ENCODE assay signal across 9 mouse cellular contexts in genomic region chr14:31215157-31216002, GRCm38 (mm10). TPM values are rescaled to one million over a fixed set of nuclear protein-coding genes. Genes with fewer than 3 reads are reported as not detected.
DNase-seq lines count a peak whose midpoint lies in the region; ATAC-seq and TF ChIP-seq lines count a peak whose summit lies in the region.
"Had no signal": no experiment of that assay in that cellular context is flagged by ENCODE, and none has a peak within 500 bp of the region (broad histone marks: within the 10 kb centered on the region; RNA-seq: fewer than 3 reads in every experiment).

No protein-coding gene starts in this region.

- H3K27me3 ChIP-seq in testis, adult 2 months (ENCODE audit: control insufficient read depth, insufficient read depth, low read length) = no peaks in the 10 kb centered on the region
- no peaks in the 10 kb centered on the region for H3K27me3 ChIP-seq in intestine, embryonic 14.5 days (replicated peaks; ENCODE audit: control insufficient read depth, insufficient read depth, low read length)
- H3K27me3 ChIP-seq in limb, embryonic 14.5 days (ENCODE audit: control insufficient read depth, insufficient read depth, low read length) = no peaks in the 10 kb centered on the region
- no peaks in the 10 kb centered on the region for H3K27me3 ChIP-seq in midbrain, embryonic 15.5 days (replicated peaks)
- H3K27me3 ChIP-seq in stomach, embryonic 14.5 days (ENCODE audit: control insufficient read depth, insufficient read depth, low read length) = no peaks in the 10 kb centered on the region
- H3K27me3 ChIP-seq: stomach, embryonic 15.5 days had no signal

- H3K36me3 ChIP-seq in testis, adult 2 months (ENCODE audit: control insufficient read depth, insufficient read depth, low read length) = no peaks in the 10 kb centered on the region
- H3K36me3 ChIP-seq in intestine, embryonic 14.5 days (ENCODE audit: control insufficient read depth, insufficient read depth, low read length) = no peaks in the 10 kb centered on the region
- no peaks in the 10 kb centered on the region for H3K36me3 ChIP-seq in limb, embryonic 14.5 days (ENCODE audit: control insufficient read depth, insufficient read depth, low read length)
- no peaks in the 10 kb centered on the region for H3K36me3 ChIP-seq in midbrain, embryonic 15.5 days (replicated peaks)
- H3K36me3 ChIP-seq in stomach, embryonic 14.5 days (ENCODE audit: control insufficient read depth, insufficient read depth, low read length) = no peaks in the 10 kb centered on the region
- H3K36me3 ChIP-seq: stomach, embryonic 15.5 days had no signal

- DNase-seq in testis, postnatal 14 days (ENCODE audit: low spot score) = no peak
- DNase-seq in cerebellum, postnatal 10 days = peak; percentile 91 to 94
- DNase-seq in frontal cortex, postnatal 36 days (ENCODE audit: low spot score in 2 of 2) = peak; percentile 44 to 61
- peak; percentile 72 for DNase-seq in intestine, embryonic 14.5 days (ENCODE audit: low spot score)
- peak; percentile 67 for DNase-seq in limb, embryonic 14.5 days (ENCODE audit: low spot score)

- H3K9ac ChIP-seq in intestine, embryonic 14.5 days (ENCODE audit: low read length) = no peak overlapping the region
- H3K9ac ChIP-seq in limb, embryonic 14.5 days (ENCODE audit: low read depth, low read length, severe bottlenecking) = peak overlapping the region; percentile 39
- H3K9ac ChIP-seq in midbrain, embryonic 15.5 days = no peak overlapping the region; the same call in 1 of the 2 replicates
- no peak overlapping the region for H3K9ac ChIP-seq in stomach, embryonic 14.5 days (replicated peaks; ENCODE audit: low read depth, low read length)
- H3K9ac ChIP-seq: stomach, embryonic 15.5 days had no signal

- peak; percentile 75; the same call in 1 of the 2 replicates for TF ChIP-seq CTCF in testis, adult 2 months (IDR thresholded peaks at IDR 0.05; ENCODE audit: control insufficient read depth, insufficient read depth, insufficient replicate concordance, low read depth, low read length)

- no peak for TF ChIP-seq POLR2A in testis, adult 2 months (IDR thresholded peaks at IDR 0.05; ENCODE audit: control insufficient read depth, low read depth, low read length)
- TF ChIP-seq POLR2A in limb, embryonic 14.5 days (IDR thresholded peaks at IDR 0.05; ENCODE audit: borderline replicate concordance, extremely low read depth, insufficient read depth, insufficient read length) = no peak

- ATAC-seq in intestine, embryonic 14.5 days (replicated peaks; ENCODE audit: low FRiP score, low TSS enrichment, low read depth) = no peak
- ATAC-seq in limb, embryonic 14.5 days (ENCODE audit: low FRiP score, low read depth) = peak; percentile 53; the same call in 1 of the 2 replicates
- peak; percentile 69 for ATAC-seq in midbrain, embryonic 15.5 days (replicated peaks)
- peak; percentile 47; the same call in 1 of the 2 replicates for ATAC-seq in stomach, embryonic 14.5 days (ENCODE audit: insufficient number of reproducible peaks, insufficient read depth, low FRiP score, low read depth)

- no peak overlapping the region for H3K4me3 ChIP-seq in testis, adult 2 months (ENCODE audit: control insufficient read depth, low read depth, low read length)
- H3K4me3 ChIP-seq in intestine, embryonic 14.5 days (ENCODE audit: low read depth, low read length) = no peak overlapping the region
- no peak overlapping the region for H3K4me3 ChIP-seq in limb, embryonic 14.5 days (replicated peaks; ENCODE audit: low read length)
- no peak overlapping the region for H3K4me3 ChIP-seq in midbrain, embryonic 15.5 days
- H3K4me3 ChIP-seq in stomach, embryonic 14.5 days (ENCODE audit: low read depth, low read length) = no peak overlapping the region
- H3K4me3 ChIP-seq: stomach, embryonic 15.5 days had no signal

- no peaks in the 10 kb centered on the region for H3K9me3 ChIP-seq in intestine, embryonic 14.5 days (ENCODE audit: control insufficient read depth, low read length)
- H3K9me3 ChIP-seq in limb, embryonic 14.5 days (ENCODE audit: control insufficient read depth, low read length) = no peaks in the 10 kb centered on the region
- no peaks in the 10 kb centered on the region for H3K9me3 ChIP-seq in midbrain, embryonic 15.5 days
- H3K9me3 ChIP-seq in stomach, embryonic 14.5 days (ENCODE audit: control insufficient read depth, low read depth, low read length) = no peaks in the 10 kb centered on the region
- H3K9me3 ChIP-seq: stomach, embryonic 15.5 days had no signal

- WGBS in intestine, embryonic 14.5 days = 34% methylated on average over 15 of the region's 15 CpGs
- WGBS in limb, embryonic 14.5 days = 33% methylated on average over 15 of the region's 15 CpGs
- WGBS in midbrain, embryonic 15.5 days = 34% methylated on average over 15 of the region's 15 CpGs
- WGBS in stomach, embryonic 14.5 days = 31% methylated on average over 15 of the region's 15 CpGs

- H3K4me2 ChIP-seq in intestine, embryonic 14.5 days (ENCODE audit: low read length) = no peak overlapping the region
- H3K4me2 ChIP-seq in limb, embryonic 14.5 days (replicated peaks; ENCODE audit: low read depth, low read length, severe bottlenecking) = no peak overlapping the region
- H3K4me2 ChIP-seq in midbrain, embryonic 15.5 days = peak overlapping the region; percentile 15; the same call in 1 of the 2 replicates
- H3K4me2 ChIP-seq in stomach, embryonic 14.5 days (replicated peaks; ENCODE audit: low read depth, low read length) = no peak overlapping the region
- H3K4me2 ChIP-seq: stomach, embryonic 15.5 days had no signal

- H3K4me1 ChIP-seq in testis, adult 2 months (ENCODE audit: control insufficient read depth, insufficient read depth, low read length) = no peaks in the 10 kb centered on the region; the same call in 1 of the 2 replicates
- no peaks in the 10 kb centered on the region; the same call in 1 of the 2 replicates for H3K4me1 ChIP-seq in intestine, embryonic 14.5 days (replicated peaks; ENCODE audit: control insufficient read depth, insufficient read depth, low read length)
- H3K4me1 ChIP-seq in limb, embryonic 14.5 days (ENCODE audit: control insufficient read depth, insufficient read depth, low read length) = 0 out of 2 replicates have a peak, but pooled peaks cover 10% of the 10 kb centered on the region
- peaks cover 10% of the 10 kb centered on the region for H3K4me1 ChIP-seq in midbrain, embryonic 15.5 days
- H3K4me1 ChIP-seq in stomach, embryonic 14.5 days (ENCODE audit: control insufficient read depth, insufficient read depth, low read length) = 0 out of 2 replicates have a peak, but pooled peaks cover 3% of the 10 kb centered on the region

- no peak overlapping the region for H3K27ac ChIP-seq in testis, adult 2 months (ENCODE audit: control insufficient read depth, insufficient read depth, low read depth, low read length)
- H3K27ac ChIP-seq in intestine, embryonic 14.5 days (ENCODE audit: low read depth) = no peak overlapping the region
- H3K27ac ChIP-seq in limb, embryonic 14.5 days (replicated peaks; ENCODE audit: low read depth, low read length) = no peak overlapping the region
- 0 out of 2 replicates have a peak overlapping the region, but pooled peaks have one; percentile 26 for H3K27ac ChIP-seq in midbrain, embryonic 15.5 days
- no peak overlapping the region for H3K27ac ChIP-seq in stomach, embryonic 14.5 days (ENCODE audit: low read length)
- H3K27ac ChIP-seq: stomach, embryonic 15.5 days had no signal

RNA-seq across cellular contexts. Expression of gene Nisch, which starts 1.4 kb away (rescaled TPM):
- polyA plus RNA-seq in testis, adult 2 months (2012; rRNA removed) = 62.1 and 63.8 TPM in 2 replicates
- 330 and 367 TPM in 2 replicates for polyA plus RNA-seq in intestine, embryonic 14.5 days (2014; fragmentation: Nextera tagmentation; extraction: Ambion mirVana)
- 514 and 640 TPM in 2 replicates for polyA plus RNA-seq in limb, embryonic 14.5 days (2012; rRNA removed)
- 339 and 378 TPM in 2 replicates for polyA plus RNA-seq in limb, embryonic 14.5 days (2014; fragmentation: Nextera tagmentation; extraction: Ambion mirVana)
- polyA plus RNA-seq in midbrain, embryonic 15.5 days (2015; fragmentation: Nextera tagmentation; extraction: Ambion mirVana) = 420 and 426 TPM in 2 replicates
- polyA plus RNA-seq in stomach, embryonic 14.5 days (2014; fragmentation: Nextera tagmentation; extraction: Ambion mirVana) = 347 and 368 TPM in 2 replicates

RNA-seq across cellular contexts. Expression of gene Sema3g, which starts 2.3 kb away (rescaled TPM):
- 0.65 and 0.79 TPM in 2 replicates for polyA plus RNA-seq in testis, adult 2 months (2012; rRNA removed)
- polyA plus RNA-seq in intestine, embryonic 14.5 days (2014; fragmentation: Nextera tagmentation; extraction: Ambion mirVana) = 0.23 and 0.55 TPM in 2 replicates
- 3.7 and 4.0 TPM in 2 replicates for polyA plus RNA-seq in limb, embryonic 14.5 days (2012; rRNA removed)
- polyA plus RNA-seq in limb, embryonic 14.5 days (2014; fragmentation: Nextera tagmentation; extraction: Ambion mirVana) = 0.25 and 0.29 TPM in 2 replicates
- polyA plus RNA-seq in midbrain, embryonic 15.5 days (2015; fragmentation: Nextera tagmentation; extraction: Ambion mirVana) = 0.65 and 0.86 TPM in 2 replicates
- polyA plus RNA-seq in stomach, embryonic 14.5 days (2014; fragmentation: Nextera tagmentation; extraction: Ambion mirVana) = 0.34 and 0.43 TPM in 2 replicates

RNA-seq across cellular contexts. Expression of gene Tnnc1, which starts 7.3 kb away (rescaled TPM):
- 0.48 and 0.59 TPM in 2 replicates for polyA plus RNA-seq in testis, adult 2 months (2012; rRNA removed)
- 2.2 and 2.6 TPM in 2 replicates for polyA plus RNA-seq in intestine, embryonic 14.5 days (2014; fragmentation: Nextera tagmentation; extraction: Ambion mirVana)
- 301 and 458 TPM in 2 replicates for polyA plus RNA-seq in limb, embryonic 14.5 days (2012; rRNA removed)
- 374 and 483 TPM in 2 replicates for polyA plus RNA-seq in limb, embryonic 14.5 days (2014; fragmentation: Nextera tagmentation; extraction: Ambion mirVana)
- 2.9 and 4.6 TPM in 2 replicates for polyA plus RNA-seq in midbrain, embryonic 15.5 days (2015; fragmentation: Nextera tagmentation; extraction: Ambion mirVana)
- polyA plus RNA-seq in stomach, embryonic 14.5 days (2014; fragmentation: Nextera tagmentation; extraction: Ambion mirVana) = 1.3 and 3.2 TPM in 2 replicates

RNA-seq across cellular contexts. Expression of gene Phf7, which starts 35.7 kb away (rescaled TPM):
- polyA plus RNA-seq in testis, adult 2 months (2012; rRNA removed) = 1,194 and 1,232 TPM in 2 replicates
- polyA plus RNA-seq in intestine, embryonic 14.5 days (2014; fragmentation: Nextera tagmentation; extraction: Ambion mirVana) = 13.7 and 14.4 TPM in 2 replicates
- 9.5 and 10.5 TPM in 2 replicates for polyA plus RNA-seq in limb, embryonic 14.5 days (2012; rRNA removed)
- polyA plus RNA-seq in limb, embryonic 14.5 days (2014; fragmentation: Nextera tagmentation; extraction: Ambion mirVana) = 11.8 and 12.3 TPM in 2 replicates
- polyA plus RNA-seq in midbrain, embryonic 15.5 days (2015; fragmentation: Nextera tagmentation; extraction: Ambion mirVana) = 9.9 TPM in 2 replicates
- 11.3 and 13.5 TPM in 2 replicates for polyA plus RNA-seq in stomach, embryonic 14.5 days (2014; fragmentation: Nextera tagmentation; extraction: Ambion mirVana)

RNA-seq across cellular contexts. Expression of gene Bap1, which starts 35.9 kb away (rescaled TPM):
- 84.1 and 84.7 TPM in 2 replicates for polyA plus RNA-seq in testis, adult 2 months (2012; rRNA removed)
- polyA plus RNA-seq in intestine, embryonic 14.5 days (2014; fragmentation: Nextera tagmentation; extraction: Ambion mirVana) = 78.9 and 84.9 TPM in 2 replicates
- 90.1 and 108 TPM in 2 replicates for polyA plus RNA-seq in limb, embryonic 14.5 days (2012; rRNA removed)
- 71.7 and 76.4 TPM in 2 replicates for polyA plus RNA-seq in limb, embryonic 14.5 days (2014; fragmentation: Nextera tagmentation; extraction: Ambion mirVana)
- polyA plus RNA-seq in midbrain, embryonic 15.5 days (2015; fragmentation: Nextera tagmentation; extraction: Ambion mirVana) = 124 and 130 TPM in 2 replicates
- polyA plus RNA-seq in stomach, embryonic 14.5 days (2014; fragmentation: Nextera tagmentation; extraction: Ambion mirVana) = 73.1 and 73.7 TPM in 2 replicates

Comparison
In these comparisons a context has a peak if more than half of its experiments do, and no peak if none do; other contexts are left out.
1. RNA of gene Tnnc1, which starts 7.3 kb away (polyA plus RNA-seq): 301 to 483 TPM in limb, embryonic 14.5 days; 2.9 to 4.6 TPM in midbrain, embryonic 15.5 days, 2.2 to 2.6 TPM in intestine, embryonic 14.5 days, 1.3 to 3.2 TPM in stomach, embryonic 14.5 days and 0.48 to 0.59 TPM in testis, adult 2 months; every median in the first group is over 10 times any median in the second.